Mouse (Mus musculus) hindbrain, embryonic 12.5 days (tissue): ENCODE results near the gene Dach2. TPM values are rescaled to one million over a fixed set of nuclear protein-coding genes. Genes with fewer than 3 reads are reported as not detected.
A peak's percentile ranks its signal among the peaks of the same experiment; 100 is the strongest.

Source experiments
- ATAC-seq: fragments of 200-750 bp; cut with Nextera tagmentation; 2 replicates; pipeline ENCODE4 v1.8.0; 2017; ENCODE audit warnings: moderate TSS enrichment; ENCODE audit not compliant: low FRiP score
- H3K27ac ChIP-seq: fragments of 300-500 bp; sonication (generic); 2 replicates; pipeline ENCODE4 v1.5.1; 2016; ENCODE audit warnings: mild to moderate bottlenecking
- H3K27me3 ChIP-seq: fragments of 300-500 bp; sonication (generic); 2 replicates; pipeline ENCODE4 v1.6.1; 2016; ENCODE audit warnings: mild to moderate bottlenecking
- H3K36me3 ChIP-seq: fragments of 300-500 bp; sonication (generic); 2 replicates; pipeline ENCODE4 v1.6.1; 2016; ENCODE audit warnings: mild to moderate bottlenecking
- H3K4me1 ChIP-seq: fragments of 300-500 bp; sonication (generic); 2 replicates; pipeline ENCODE4 v1.6.1; 2016
- H3K4me2 ChIP-seq: fragments of 300-500 bp; sonication (generic); replicated peaks from 2 replicates; pipeline ENCODE4 v1.6.1; 2016; ENCODE audit warnings: mild to moderate bottlenecking
- H3K4me3 ChIP-seq: fragments of 300-500 bp; sonication (generic); 2 replicates; pipeline ENCODE4 v1.5.1; 2016; ENCODE audit warnings: mild to moderate bottlenecking
- H3K9ac ChIP-seq: fragments of 300-500 bp; sonication (generic); 2 replicates; pipeline ENCODE4 v1.6.1; 2016; ENCODE audit warnings: mild to moderate bottlenecking, moderate library complexity
- H3K9me3 ChIP-seq: fragments of 300-500 bp; sonication (generic); replicated peaks from 2 replicates; pipeline ENCODE4 v1.6.1; 2016; ENCODE audit warnings: mild to moderate bottlenecking
- WGBS: fragments of 180-500 bp; shearing (Covaris S2); methylation state at CpG from one replicate; pipeline ENCODE4 v1.1.7; 2016; 5-methylcytosine and 5-hydroxymethylcytosine counted together
- polyA plus RNA-seq: library from polyadenylated mRNA; unstranded; fragments of >200 nt; fragmentation: Nextera tagmentation; extraction: Ambion mirVana; gene quantifications from 2 replicates; pipeline ENCODE4 v1.2.1, GENCODE M21; 2016

The Dach2 gene
- polyA plus RNA-seq, 1 experiment from 2014 or later, result 20.0 TPM

DNA sequence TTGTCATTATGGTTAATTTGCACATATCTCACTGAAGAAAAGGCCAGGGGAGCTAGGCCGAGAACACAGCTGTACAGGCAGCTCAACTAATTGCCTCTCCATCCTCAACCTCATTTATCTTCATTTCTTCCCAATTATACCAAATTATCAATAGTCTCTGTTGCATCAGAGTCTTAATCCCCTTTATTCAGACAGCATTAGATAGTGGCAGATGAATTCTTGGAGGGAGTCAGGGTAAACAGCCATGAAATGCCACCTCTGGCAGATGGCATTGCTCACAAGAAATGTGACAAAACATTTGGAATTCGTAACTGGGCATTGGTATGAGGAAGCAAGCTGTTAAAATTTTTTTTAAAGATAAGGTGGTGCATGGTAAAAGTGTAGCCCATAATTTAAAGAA lies 389.9 kb downstream of the Dach2 start:
- no peak overlapping the region for H3K4me2 ChIP-seq
- ATAC-seq, result no peak
- no peaks in the 10 kb centered on the region for H3K27me3 ChIP-seq
- H3K36me3 ChIP-seq, result no peaks in the 10 kb centered on the region
- 60% methylated on average over 2 of the region's 2 CpGs for WGBS
- H3K4me1 ChIP-seq, result no peaks in the 10 kb centered on the region
- H3K9me3 ChIP-seq, result no peaks in the 10 kb centered on the region
- H3K9ac ChIP-seq, result no peak overlapping the region
- H3K27ac ChIP-seq, result no peak overlapping the region
- H3K4me3 ChIP-seq, result no peak overlapping the region

DNA sequence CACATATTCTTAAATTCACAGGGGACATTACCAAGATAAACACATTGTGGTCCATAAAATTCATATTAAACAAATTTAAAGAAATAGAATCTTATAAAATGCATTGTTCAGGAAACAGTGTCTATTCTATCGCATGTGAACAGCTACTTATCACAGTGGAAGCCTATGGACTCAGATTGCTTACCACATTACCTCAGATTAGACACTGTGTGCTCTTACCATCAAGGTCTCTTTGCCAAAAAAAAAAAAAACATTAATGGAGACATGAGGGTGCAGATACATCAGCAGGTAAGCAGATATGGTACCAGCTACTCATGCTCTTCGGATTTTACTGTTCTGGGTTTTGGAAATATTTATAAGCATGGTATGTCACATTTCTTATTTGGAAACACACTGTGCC lies 415.1 kb downstream of the Dach2 start:
- H3K9ac ChIP-seq, result no peak overlapping the region
- no peaks in the 10 kb centered on the region for H3K36me3 ChIP-seq
- ATAC-seq, result no peak
- no peaks in the 10 kb centered on the region for H3K4me1 ChIP-seq
- no peak overlapping the region for H3K4me3 ChIP-seq
- WGBS, result 77% methylated on average over 2 of the region's 2 CpGs
- no peaks in the 10 kb centered on the region for H3K27me3 ChIP-seq
- H3K4me2 ChIP-seq, result no peak overlapping the region
- H3K27ac ChIP-seq, result no peak overlapping the region
- H3K9me3 ChIP-seq, result no peaks in the 10 kb centered on the region

DNA sequence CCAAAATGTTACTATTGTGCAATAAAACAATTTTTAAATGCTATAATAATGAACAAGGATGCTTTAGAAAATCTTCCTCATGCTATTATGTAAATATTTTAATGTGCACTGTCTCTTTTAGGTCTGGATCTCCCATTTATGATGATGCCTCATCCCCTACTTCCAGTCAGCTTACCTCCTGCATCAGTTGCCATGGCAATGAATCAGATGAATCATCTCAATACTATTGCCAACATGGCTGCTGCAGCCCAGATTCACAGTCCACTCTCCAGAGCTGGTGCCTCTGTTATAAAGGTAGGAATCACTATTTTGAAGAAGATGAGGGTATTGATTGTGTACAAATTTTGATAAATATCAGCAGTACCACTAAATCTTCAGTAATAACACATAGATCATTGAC lies 426.8 kb downstream of the Dach2 start:
- no peak overlapping the region for H3K9ac ChIP-seq
- H3K36me3 ChIP-seq, result no peaks in the 10 kb centered on the region
- no peak for ATAC-seq
- no peak overlapping the region for H3K27ac ChIP-seq
- no peak overlapping the region for H3K4me2 ChIP-seq
- no peaks in the 10 kb centered on the region for H3K9me3 ChIP-seq
- no peaks in the 10 kb centered on the region for H3K27me3 ChIP-seq
- no peak overlapping the region for H3K4me3 ChIP-seq
- no peaks in the 10 kb centered on the region for H3K4me1 ChIP-seq

DNA sequence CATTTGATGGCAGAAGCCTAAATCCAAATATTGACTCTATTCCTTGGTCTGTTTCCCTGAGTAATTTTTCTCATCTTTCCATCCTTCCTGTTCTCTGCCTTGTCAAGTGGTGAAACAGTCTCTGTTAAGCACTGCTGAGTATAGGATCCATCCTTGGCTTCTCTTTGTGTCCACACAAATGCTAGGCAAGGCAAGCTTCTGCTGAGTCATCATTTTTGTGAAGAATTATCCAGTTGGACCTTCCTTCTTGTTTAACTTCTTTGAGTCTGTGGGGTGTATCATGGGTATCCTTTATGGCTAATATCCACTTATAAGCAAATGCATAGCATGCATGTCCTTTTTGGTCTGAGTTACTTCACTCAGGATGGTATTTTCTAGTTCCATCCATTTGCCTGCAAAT lies 449.8 kb downstream of the Dach2 start:
- Histone ChIP-seq H3K4me2 (no peak overlapping the region), H3K4me3 (no peak overlapping the region), H3K9ac (no peak overlapping the region), H3K27ac (no peak overlapping the region), H3K27me3 (no peaks in the 10 kb centered on the region), H3K4me1 (no peaks in the 10 kb centered on the region), H3K36me3 (no peaks in the 10 kb centered on the region), H3K9me3 (no peaks in the 10 kb centered on the region)
- ATAC-seq, result no peak

DNA sequence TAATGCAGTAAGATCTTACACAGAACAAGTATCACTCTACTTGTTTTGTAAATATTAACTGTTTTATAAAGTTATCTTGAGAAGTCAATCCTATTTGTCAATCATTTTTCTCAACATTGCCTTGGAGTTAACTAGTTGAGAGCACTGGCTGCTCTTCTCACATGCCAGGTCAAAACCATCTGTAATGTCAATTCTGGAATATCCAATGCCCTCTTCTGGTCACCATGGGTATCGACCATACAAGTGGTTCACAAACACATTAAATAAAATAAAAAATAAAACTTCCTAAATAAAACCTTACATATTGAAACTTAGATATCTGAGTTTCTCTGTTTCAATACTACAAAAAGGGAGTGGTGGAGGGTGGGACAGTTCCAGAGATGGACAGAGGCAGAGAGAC lies 495.0 kb downstream of the Dach2 start:
- H3K36me3 ChIP-seq, result no peaks in the 10 kb centered on the region
- H3K9ac ChIP-seq, result no peak overlapping the region
- no peak for ATAC-seq
- no peaks in the 10 kb centered on the region for H3K9me3 ChIP-seq
- 33% methylated on average over 1 of the region's 1 CpGs for WGBS
- no peak overlapping the region for H3K4me3 ChIP-seq
- no peaks in the 10 kb centered on the region for H3K27me3 ChIP-seq
- H3K27ac ChIP-seq, result no peak overlapping the region
- no peaks in the 10 kb centered on the region for H3K4me1 ChIP-seq
- H3K4me2 ChIP-seq, result no peak overlapping the region

DNA sequence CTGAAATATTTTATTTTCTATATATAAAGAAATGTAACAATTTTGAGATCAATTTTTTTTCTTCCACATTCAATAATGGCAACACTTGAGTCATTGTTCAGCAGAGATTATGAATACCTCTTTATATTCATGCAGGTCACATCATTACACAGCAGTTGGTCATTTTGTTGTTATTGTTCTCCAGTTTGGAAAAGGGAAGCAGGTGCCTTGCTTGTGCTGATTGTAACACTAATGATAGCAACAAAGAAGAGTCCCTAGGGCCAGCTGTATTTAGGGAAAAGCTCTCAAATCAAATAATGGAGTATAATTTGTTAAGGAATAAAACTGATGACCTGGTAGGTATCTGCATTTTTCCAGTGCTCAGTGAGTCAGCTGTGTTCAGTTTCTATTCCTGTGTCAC lies 513.1 kb downstream of the Dach2 start:
- peak; percentile 63 for ATAC-seq
- H3K4me3 ChIP-seq, result no peak overlapping the region

DNA sequence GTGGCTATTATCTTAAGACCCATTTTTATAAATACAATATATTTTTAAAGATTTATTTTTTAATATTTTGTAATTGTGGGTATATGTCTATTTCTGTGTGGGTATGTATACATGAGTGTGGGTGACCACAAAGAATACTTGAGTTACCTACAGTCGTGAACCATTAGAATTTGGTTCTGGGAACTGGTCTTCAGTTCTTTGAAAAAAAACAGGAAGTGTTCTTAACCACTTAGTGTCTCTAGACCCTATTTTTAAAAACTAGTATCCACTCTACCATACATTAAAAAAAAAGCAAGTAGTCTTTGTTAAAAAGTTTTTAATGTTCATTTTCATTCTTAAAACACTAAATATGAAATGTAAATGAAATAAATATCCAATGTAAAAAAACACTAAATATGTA lies 529.5 kb downstream of the Dach2 start:
- no peak overlapping the region for H3K27ac ChIP-seq
- H3K27me3 ChIP-seq, result no peaks in the 10 kb centered on the region
- H3K4me2 ChIP-seq, result no peak overlapping the region
- 77% methylated on average over 1 of the region's 1 CpGs for WGBS
- H3K9ac ChIP-seq, result no peak overlapping the region
- ATAC-seq, result no peak
- H3K36me3 ChIP-seq, result no peaks in the 10 kb centered on the region
- no peaks in the 10 kb centered on the region for H3K4me1 ChIP-seq
- H3K9me3 ChIP-seq, result no peaks in the 10 kb centered on the region
- H3K4me3 ChIP-seq, result no peak overlapping the region

More for the DNA sequence above, 513.1 kb downstream of the Dach2 start:
- Histone ChIP-seq H3K27ac (no peak overlapping the region), H3K27me3 (no peaks in the 10 kb centered on the region), H3K4me2 (no peak overlapping the region), H3K9ac (no peak overlapping the region), H3K4me1 (no peaks in the 10 kb centered on the region), H3K36me3 (no peaks in the 10 kb centered on the region), H3K9me3 (no peaks in the 10 kb centered on the region)

DNA sequence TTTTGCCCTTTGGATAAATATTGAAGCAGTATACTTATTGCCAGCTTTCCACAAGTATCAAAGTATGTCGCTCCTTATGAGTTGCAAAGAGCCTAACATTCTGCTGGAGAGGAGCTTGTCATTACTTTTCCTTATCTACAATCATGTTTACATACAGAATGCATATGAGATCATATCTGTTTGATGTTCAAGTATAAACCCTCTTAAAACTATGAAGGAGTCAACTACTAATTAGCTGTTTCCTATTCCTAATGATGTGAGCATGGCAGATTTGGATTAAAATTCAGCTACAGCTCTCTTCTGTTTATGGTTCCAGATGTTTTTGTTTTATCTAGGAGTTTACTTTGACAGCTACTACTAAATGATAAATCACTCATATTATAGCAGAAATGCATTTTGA lies 535.8 kb downstream of the Dach2 start:
- Histone ChIP-seq H3K4me1 (no peaks in the 10 kb centered on the region), H3K4me2 (no peak overlapping the region), H3K27me3 (no peaks in the 10 kb centered on the region), H3K4me3 (no peak overlapping the region), H3K9ac (no peak overlapping the region), H3K9me3 (no peaks in the 10 kb centered on the region), H3K36me3 (no peaks in the 10 kb centered on the region), H3K27ac (no peak overlapping the region)
- WGBS, result 88% methylated on average over 1 of the region's 1 CpGs
- no peak for ATAC-seq

DNA sequence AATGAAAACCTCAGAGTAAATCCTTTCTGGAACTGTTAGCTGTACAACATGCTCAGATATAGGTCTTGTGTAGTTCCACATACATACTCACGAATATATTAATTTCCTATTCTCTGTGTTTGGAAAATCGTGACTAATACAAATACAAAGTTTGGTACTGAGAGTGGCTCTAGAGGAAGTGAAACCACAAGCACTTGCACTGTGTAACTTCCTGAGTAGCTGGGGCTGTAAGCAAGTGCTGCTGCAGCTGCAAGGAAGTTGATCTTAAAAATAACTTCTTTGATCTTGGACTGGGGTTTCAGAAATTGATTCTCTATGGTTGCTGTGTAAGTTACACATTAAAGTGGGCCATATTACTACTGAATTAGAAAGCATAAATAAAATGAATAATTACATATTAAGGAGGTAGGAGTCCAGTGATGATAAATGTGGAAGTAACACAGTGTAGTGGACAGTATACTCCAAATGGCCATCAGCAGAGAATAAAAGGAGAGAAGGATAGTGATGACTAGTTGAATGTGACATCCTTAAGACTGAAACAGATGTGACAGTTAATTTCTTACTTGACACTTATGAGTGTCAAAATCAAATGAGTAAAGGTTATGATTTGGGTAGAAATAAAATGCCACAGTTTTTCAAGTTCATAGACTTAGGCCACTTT lies 570.7 kb downstream of the Dach2 start:
- no peaks in the 10 kb centered on the region for H3K36me3 ChIP-seq
- no peak overlapping the region for H3K4me3 ChIP-seq
- H3K27me3 ChIP-seq, result no peaks in the 10 kb centered on the region
- no peak overlapping the region for H3K27ac ChIP-seq
- H3K4me2 ChIP-seq, result no peak overlapping the region
- no peak for ATAC-seq
- no peaks in the 10 kb centered on the region for H3K9me3 ChIP-seq
- no peaks in the 10 kb centered on the region for H3K4me1 ChIP-seq
- 83% methylated on average over 2 of the region's 2 CpGs for WGBS
- H3K9ac ChIP-seq, result no peak overlapping the region

Other genes starting within 250 kb of the Dach2 start
- 17.3 and 19.0 TPM in 2 replicates for gene Chm, start 112.0 kb upstream of the Dach2 start, polyA plus RNA-seq